ENCODE assay signal across 8 mouse cellular contexts in the genomic region with DNA sequence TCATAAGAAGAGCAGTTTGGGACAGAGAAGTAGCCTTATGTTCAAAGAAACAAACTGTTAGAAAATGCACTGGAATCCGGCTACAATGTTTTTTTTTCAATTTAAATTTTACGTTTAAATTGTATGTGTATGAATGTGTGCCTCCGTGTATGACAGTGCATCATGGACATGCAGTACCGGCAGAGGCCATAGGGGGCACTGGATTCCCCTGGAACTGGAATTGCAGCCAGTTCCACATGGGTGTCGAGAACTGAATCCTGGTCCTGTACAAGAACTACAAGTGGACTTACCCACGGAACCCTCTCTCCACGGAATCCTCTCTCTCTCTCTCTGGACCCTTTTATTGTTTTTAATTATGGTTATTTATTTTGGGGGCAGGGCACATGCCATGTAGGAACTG. TPM values are rescaled to one million over a fixed set of nuclear protein-coding genes. Genes with fewer than 3 reads are reported as not detected.
DNase-seq lines count a peak whose midpoint lies in the region; ATAC-seq and TF ChIP-seq lines count a peak whose summit lies in the region.
"Had no signal": no experiment of that assay in that cellular context is flagged by ENCODE, and none has a peak within 500 bp of the region (broad histone marks: within the 10 kb centered on the region; RNA-seq: fewer than 3 reads in every experiment).

No protein-coding gene starts in this region.

- TF ChIP-seq CTCF in kidney, postnatal 0 days (IDR thresholded peaks at IDR 0.05; ENCODE audit: low read depth) = peak; percentile 42; the same call in 1 of the 2 replicates
- TF ChIP-seq CTCF in embryonic fibroblast, embryonic 13.5 days (IDR thresholded peaks at IDR 0.05; ENCODE audit: borderline replicate concordance, insufficient read depth, low read length) = peak; percentile 13; the same call in 1 of the 2 replicates

- H3K4me2 ChIP-seq in kidney, postnatal 0 days (ENCODE audit: low read length) = no peak overlapping the region
- H3K4me2 ChIP-seq in forebrain, embryonic 12.5 days = no peak overlapping the region
- H3K4me2 ChIP-seq: lung, embryonic 15.5 days had no signal

- H3K4me3 ChIP-seq in kidney, postnatal 0 days (replicated peaks; ENCODE audit: low read depth, low read length) = no peak overlapping the region
- H3K4me3 ChIP-seq in embryonic fibroblast, embryonic 13.5 days (ENCODE audit: insufficient read depth, low read length) = no peak overlapping the region
- no peak overlapping the region for H3K4me3 ChIP-seq in forebrain, embryonic 12.5 days (replicated peaks)
- H3K4me3 ChIP-seq: lung, embryonic 15.5 days had no signal

- H3K36me3 ChIP-seq in kidney, postnatal 0 days (ENCODE audit: insufficient read depth, low read length) = no peaks in the 10 kb centered on the region
- no peaks in the 10 kb centered on the region for H3K36me3 ChIP-seq in forebrain, embryonic 12.5 days (replicated peaks)
- H3K36me3 ChIP-seq: lung, embryonic 15.5 days had no signal

- H3K27ac ChIP-seq in kidney, postnatal 0 days = no peak overlapping the region
- no peak overlapping the region for H3K27ac ChIP-seq in embryonic fibroblast, embryonic 13.5 days (ENCODE audit: insufficient read depth, low read length)
- H3K27ac ChIP-seq in forebrain, embryonic 12.5 days = no peak overlapping the region
- H3K27ac ChIP-seq: lung, embryonic 15.5 days had no signal

- no peak for ATAC-seq in kidney, postnatal 0 days (replicated peaks; ENCODE audit: low FRiP score, low read depth)
- ATAC-seq in inflammation-experienced regulatory T-cells, adult 6 months = no peak
- no peak for ATAC-seq in forebrain, embryonic 12.5 days (ENCODE audit: low FRiP score)

- no peak for TF ChIP-seq POLR2A in embryonic fibroblast, embryonic 13.5 days (IDR thresholded peaks at IDR 0.05; ENCODE audit: low read depth, low read length)

- 93% methylated on average over 7 of the region's 7 CpGs for WGBS in kidney, postnatal 0 days
- 95% methylated on average over 7 of the region's 7 CpGs for WGBS in forebrain, embryonic 12.5 days

- no peak for DNase-seq in kidney, postnatal 0 days (ENCODE audit: low spot score)
- no peak for DNase-seq in kidney, adult 18-20 months
- DNase-seq in 3T3-L1 (ENCODE audit: low read depth, low spot score) (peak; percentile 46), A20 (ENCODE audit: low read depth, low spot score) (peak; percentile 34)

- no peaks in the 10 kb centered on the region for H3K9me3 ChIP-seq in kidney, postnatal 0 days (replicated peaks; ENCODE audit: low read length)
- peaks cover 3% of the 10 kb centered on the region; the same call in 1 of the 2 replicates for H3K9me3 ChIP-seq in forebrain, embryonic 12.5 days
- H3K9me3 ChIP-seq: lung, embryonic 15.5 days had no signal

- no peaks in the 10 kb centered on the region for H3K27me3 ChIP-seq in kidney, postnatal 0 days (ENCODE audit: insufficient read depth, low read length)
- no peaks in the 10 kb centered on the region for H3K27me3 ChIP-seq in forebrain, embryonic 12.5 days
- H3K27me3 ChIP-seq: lung, embryonic 15.5 days had no signal

- no peak overlapping the region for H3K9ac ChIP-seq in kidney, postnatal 0 days (ENCODE audit: low read depth, low read length)
- no peak overlapping the region for H3K9ac ChIP-seq in forebrain, embryonic 12.5 days
- H3K9ac ChIP-seq: lung, embryonic 15.5 days had no signal

- 0 out of 2 replicates have a peak, but pooled peaks cover 3% of the 10 kb centered on the region for H3K4me1 ChIP-seq in kidney, postnatal 0 days (replicated peaks; ENCODE audit: insufficient read depth, low read length)
- peaks cover 8% of the 10 kb centered on the region for H3K4me1 ChIP-seq in embryonic fibroblast, embryonic 13.5 days (ENCODE audit: control insufficient read depth, insufficient read depth, low read length)
- peaks cover 9% of the 10 kb centered on the region for H3K4me1 ChIP-seq in forebrain, embryonic 12.5 days

RNA-seq across cellular contexts. Expression of gene Nup107, which starts 3.7 kb away (rescaled TPM):
- polyA plus RNA-seq in kidney, postnatal 0 days (2015; fragmentation: Nextera tagmentation; extraction: Ambion mirVana) = 34.9 and 37.9 TPM in 2 replicates
- 61.7 and 70.3 TPM in 2 replicates for polyA plus RNA-seq in embryonic fibroblast, embryonic 13.5 days (2011; ENCODE audit: insufficient read length, low read depth, missing spikeins)
- polyA plus RNA-seq in inflammation-experienced regulatory T-cells, adult 6 months (2017; shearing (Covaris generic)) = 10 to 100 TPM; 48.5 to 73.1 (median 57.4) TPM
- 87.5 and 95.3 TPM in 2 replicates for polyA plus RNA-seq in forebrain, embryonic 12.5 days (2016; fragmentation: Nextera tagmentation; extraction: Ambion mirVana)

RNA-seq across cellular contexts. Expression of gene Rap1b, which starts 49.7 kb away (rescaled TPM):
- 174 TPM in 2 replicates for polyA plus RNA-seq in kidney, postnatal 0 days (2015; fragmentation: Nextera tagmentation; extraction: Ambion mirVana)
- polyA plus RNA-seq in embryonic fibroblast, embryonic 13.5 days (2011; ENCODE audit: insufficient read length, low read depth, missing spikeins) = 186 and 209 TPM in 2 replicates
- polyA plus RNA-seq in inflammation-experienced regulatory T-cells, adult 6 months (2017; shearing (Covaris generic)) = 100 to 1,000 TPM in 1 of 3 experiments, 10 to 100 TPM in 2; 60.4 to 128 (median 82.5) TPM
- 125 and 130 TPM in 2 replicates for polyA plus RNA-seq in forebrain, embryonic 12.5 days (2016; fragmentation: Nextera tagmentation; extraction: Ambion mirVana)

RNA-seq across cellular contexts. Expression of gene Slc35e3, which starts 50.0 kb away (rescaled TPM):
- 12.7 and 13.1 TPM in 2 replicates for polyA plus RNA-seq in kidney, postnatal 0 days (2015; fragmentation: Nextera tagmentation; extraction: Ambion mirVana)
- polyA plus RNA-seq in embryonic fibroblast, embryonic 13.5 days (2011; ENCODE audit: insufficient read length, low read depth, missing spikeins) = 26.1 and 28.9 TPM in 2 replicates
- 1 to 10 TPM; 1.8 to 3.5 (median 2.8) TPM for polyA plus RNA-seq in inflammation-experienced regulatory T-cells, adult 6 months (2017; shearing (Covaris generic))
- polyA plus RNA-seq in forebrain, embryonic 12.5 days (2016; fragmentation: Nextera tagmentation; extraction: Ambion mirVana) = 34.1 and 37.4 TPM in 2 replicates

Comparison
In these comparisons a context has a peak if more than half of its experiments do, and no peak if none do; other contexts are left out.
1. DNase-seq: peak in 3T3-L1 (single experiment) and A20 (single experiment); none in kidney, postnatal 0 days (single experiment) and kidney, adult 18-20 months (single experiment).